Mouse (Mus musculus) cerebellum, adult 9-11 months (tissue): ENCODE measurements around the gene Gm826.

ENCODE experiments used
- DNase-seq: peaks from one replicate; pipeline ENCODE4 v3.0.0; 2022

Gm826 gene

DNA sequence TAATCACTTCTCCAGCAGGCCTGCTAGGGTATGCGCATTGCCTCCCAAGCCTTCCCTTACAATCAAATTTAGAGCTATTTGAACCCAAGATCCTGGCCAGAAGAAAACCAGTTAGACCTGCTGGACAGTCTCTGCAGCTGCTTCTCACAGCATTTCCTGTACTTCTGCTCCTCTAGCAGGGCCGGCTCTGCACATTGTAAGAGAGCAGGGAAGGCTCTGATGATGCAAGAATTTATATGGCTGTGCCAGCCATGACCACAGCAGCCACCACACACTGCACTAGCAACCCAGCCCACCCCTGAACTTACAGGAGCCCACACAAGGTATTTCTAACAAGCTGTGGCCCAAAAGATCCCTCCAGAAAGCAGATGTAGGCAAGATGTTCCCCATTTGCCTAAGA lies 19.6 kb upstream of the Gm826 start:
- DNase-seq = no peak

DNA sequence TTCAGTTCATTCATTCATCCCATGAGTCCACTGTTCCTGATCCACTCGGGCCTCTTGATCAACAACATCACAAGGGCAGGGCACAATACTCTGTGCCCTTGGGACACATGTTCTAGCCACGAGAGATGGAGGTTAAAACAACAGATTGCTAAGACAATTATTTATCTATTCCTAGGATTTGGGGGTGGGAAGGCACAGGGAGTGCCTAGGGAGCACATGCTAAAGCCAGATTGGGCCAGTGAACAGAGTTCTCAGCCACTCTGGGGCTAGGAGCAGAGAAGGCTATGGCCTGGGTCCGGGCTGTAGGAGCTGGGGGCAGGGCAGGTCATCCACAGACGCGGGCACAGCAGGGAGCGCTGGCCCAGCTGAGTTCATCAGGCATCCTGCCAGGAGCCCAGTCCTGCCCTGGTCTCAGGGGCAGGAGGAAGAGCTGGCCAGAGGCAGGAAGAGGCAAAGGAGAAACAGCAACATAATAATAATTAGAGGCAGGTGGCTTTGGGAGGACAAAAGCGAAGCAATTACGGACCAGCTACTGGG lies 17.1 kb upstream of the Gm826 start:
- no peak for DNase-seq

- no peak for DNase-seq
Observed at GRCm38 (mm10) chr2:160349578-160349977, 15.6 kb upstream of the Gm826 start.

DNA sequence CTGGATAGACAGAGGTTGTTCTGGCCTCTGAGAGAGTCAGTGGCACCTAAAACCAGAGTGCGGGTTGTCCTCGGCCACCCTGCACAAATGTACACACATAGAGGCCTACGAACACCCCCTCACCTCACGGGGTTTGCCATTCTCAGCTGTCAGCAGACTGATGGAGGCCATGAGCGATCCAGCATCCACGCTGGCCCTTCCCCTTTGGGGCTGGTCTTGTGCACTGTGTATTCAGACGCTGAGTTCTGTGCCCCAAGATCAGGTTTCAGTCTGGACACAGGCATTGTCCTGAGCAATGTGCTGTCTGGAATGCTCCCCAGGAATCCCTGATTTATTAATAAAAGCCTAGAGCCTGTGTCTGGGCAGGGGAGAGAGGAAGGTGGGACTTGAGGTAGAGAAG lies 14.8 kb upstream of the Gm826 start:
- no peak for DNase-seq

DNA sequence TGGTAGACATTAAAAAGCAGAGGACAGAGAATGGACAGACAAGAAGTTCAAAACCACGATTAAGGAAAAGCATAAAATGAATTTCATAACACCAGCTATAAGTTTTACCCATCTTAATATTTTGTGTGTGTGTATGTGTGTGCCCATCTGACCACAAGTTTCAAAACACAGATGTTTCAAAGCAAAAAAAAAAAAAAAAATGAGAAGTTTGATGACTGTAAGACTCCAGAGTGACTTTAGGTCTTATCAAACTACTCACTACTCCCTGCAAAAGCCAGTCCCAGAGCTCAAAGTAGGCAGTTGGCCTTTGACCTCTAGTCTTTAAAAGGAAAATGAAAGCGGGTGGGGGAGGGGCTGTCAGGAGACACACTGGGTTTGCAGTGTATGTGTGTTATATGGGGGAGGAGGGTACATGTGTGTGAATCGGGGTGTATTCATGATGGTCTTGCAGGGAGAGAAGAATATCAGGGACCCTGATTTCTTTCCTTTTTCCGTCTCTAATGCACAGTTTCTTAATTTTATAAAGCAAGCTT lies 14.2 kb upstream of the Gm826 start:
- no peak for DNase-seq

DNA sequence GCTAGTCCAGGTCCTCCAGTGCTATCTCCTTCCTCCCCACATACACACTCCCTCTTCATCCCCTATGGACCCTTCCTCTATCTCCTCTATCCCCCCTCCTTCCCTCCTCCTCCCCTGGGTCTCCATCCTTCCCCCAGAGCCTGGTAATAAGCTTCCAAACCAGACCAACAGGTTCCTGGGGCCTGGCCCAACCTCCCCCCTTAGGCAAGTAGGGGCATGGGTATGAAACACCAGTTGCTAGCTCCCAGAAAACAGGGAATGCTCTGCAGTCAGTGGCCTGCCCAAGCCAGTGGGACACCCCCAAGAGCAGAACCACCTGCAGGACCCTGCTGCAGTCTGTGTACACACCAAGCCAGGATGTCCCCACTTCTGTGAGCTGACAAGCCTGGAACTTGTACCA lies 11.7 kb upstream of the Gm826 start:
- DNase-seq = no peak

GRCm38 (mm10) chr2:160340121-160340520 lies 6.2 kb upstream of the Gm826 start:
- DNase-seq = no peak

DNA sequence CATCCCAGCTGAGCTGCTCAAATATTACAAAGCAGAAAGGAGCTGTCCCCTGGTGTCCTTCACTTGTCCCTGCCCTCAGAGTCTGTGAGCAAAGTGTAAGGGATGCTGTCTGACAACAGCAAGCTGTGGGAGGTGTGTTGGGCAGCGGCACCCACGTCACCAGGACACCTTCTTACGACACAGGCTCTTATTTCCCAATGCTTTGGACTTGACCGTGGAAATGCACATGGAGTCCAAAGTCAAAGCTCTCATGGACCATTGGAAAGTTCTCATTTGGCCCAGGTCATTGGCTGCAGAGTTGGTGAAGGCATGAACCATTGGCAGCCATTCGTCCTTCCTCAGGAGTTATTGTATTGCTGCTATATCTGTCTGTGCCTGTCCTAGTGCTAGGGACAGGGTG lies 5.6 kb upstream of the Gm826 start:
- no peak for DNase-seq

DNA sequence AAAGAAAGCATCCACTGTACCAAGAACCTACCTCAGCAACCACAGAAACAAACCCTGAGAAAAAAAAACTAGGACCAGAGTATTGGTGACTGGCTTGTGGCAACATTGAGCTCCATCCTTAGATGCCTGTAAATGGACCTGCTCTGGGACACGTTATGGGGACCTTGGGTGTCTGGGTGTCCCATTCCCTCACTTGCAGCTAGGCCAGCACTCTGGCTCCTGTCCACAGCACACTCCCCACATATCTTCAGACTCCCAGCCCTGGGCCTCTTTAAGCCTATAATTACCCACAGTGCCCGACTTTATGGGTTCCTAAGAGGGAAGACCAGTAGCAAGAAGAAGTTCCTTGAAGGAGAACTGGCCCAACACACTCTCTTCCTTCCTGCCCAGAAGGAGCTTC lies 2.1 kb upstream of the Gm826 start:
- no peak for DNase-seq

DNA sequence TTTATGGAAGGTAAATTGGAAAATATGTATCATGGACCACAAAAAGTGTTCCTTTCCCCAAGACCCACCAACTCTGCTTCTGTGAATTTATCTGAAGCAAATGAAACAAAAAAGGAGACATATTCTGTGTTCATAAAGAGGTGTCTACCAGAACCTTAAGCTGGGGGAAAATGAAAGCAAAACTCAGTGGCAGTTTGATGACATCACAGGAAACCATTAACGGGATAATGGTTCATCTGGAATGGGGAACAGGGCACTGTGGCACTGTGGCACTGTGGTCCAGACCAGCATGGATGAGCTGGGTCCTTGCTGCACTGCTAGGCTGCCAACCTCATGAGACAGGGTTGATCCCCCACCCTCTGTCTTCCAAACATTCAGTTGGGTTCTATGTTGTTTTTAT lies 1.1 kb upstream of the Gm826 start:
- no peak for DNase-seq

- DNase-seq = no peak
Observed at GRCm38 (mm10) chr2:160332516-160333325, 1.2 kb downstream of the Gm826 start.

DNA sequence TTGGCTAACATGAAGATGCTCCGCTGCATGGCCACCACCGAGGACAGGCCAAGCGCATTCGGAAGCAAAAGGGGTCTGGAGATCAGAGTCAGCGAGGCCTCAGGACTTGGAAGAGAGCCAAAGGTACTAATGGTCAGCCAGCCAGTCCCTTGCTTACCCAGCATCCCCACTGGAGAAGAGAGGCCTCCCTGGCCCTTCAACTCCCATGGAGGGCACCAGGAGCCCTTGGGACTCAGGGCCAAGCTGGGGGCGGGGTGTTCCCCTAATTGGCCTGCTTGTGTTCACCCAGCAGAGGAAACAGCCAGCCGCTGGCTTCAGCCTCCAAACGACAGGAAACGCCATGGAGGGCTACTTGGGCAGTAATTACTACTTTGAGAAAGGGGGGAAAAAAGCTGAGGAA lies 5.1 kb downstream of the Gm826 start:
- DNase-seq = no peak

DNA sequence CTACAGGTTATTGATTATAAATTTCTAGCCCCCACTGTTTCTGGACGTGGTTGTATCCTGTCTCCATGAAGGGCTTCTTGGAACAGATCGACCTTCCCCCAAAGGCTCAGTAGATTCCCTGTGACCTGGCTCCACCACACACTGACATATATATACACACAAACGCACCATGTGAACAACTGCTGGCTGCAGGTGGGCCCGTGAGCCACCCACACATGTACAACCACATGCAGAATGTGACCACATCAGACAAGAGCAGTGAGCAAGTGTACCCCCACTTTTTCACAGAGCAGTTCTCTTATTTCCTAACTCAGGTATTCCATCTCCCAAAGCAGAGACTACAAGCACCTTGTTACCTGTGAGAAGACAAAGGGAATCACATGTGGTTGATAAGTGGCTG lies 6.2 kb downstream of the Gm826 start:
- no peak for DNase-seq

GRCm38 (mm10) chr2:160327167-160327566 lies 6.8 kb downstream of the Gm826 start:
- DNase-seq = no peak

DNA sequence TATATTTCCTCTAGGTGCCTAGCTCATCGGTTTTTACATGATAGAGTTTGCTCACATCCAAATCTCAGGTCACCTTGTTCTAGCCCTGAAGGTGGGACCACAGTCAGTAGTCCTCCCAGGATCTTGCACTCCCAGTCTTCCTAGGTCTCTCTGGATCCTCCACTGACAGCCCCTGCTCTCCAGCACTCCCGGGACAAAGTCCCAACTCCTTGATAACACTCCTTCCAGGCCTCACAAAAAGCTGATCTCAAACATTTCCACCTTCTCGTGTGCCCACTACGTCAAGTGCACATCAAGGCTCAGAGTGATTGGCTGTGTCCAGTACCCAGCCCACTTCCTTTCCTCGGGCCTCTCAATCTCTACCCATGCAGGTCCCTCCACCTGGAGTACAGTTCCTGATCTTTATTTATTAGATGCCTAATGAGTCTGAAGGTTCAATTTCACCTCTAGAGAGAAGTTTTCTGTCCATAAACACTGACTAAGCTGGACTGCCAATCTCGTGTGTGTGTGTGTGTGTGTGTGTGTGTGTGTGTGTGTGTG lies 8.8 kb downstream of the Gm826 start:
- DNase-seq = no peak

GRCm38 (mm10) chr2:160321829-160322228 lies 12.1 kb downstream of the Gm826 start:
- DNase-seq = no peak

DNA sequence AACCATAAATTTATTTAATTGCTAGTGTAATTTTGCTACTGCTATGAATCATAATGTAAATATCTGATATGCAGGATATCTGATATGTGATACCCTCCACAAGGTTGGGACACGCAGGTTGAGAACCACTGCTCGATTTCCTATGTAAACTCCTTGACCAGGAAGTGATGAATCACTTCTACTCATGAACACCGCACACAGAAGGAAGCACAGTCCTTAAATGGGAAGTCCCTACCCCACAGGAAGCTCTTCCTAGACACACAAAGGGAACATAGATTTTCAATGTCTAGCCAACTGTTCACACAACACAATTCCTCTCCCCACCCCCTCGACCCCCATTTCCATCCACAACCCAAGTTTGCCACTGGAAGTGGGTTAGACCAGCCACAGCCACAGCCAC lies 15.7 kb downstream of the Gm826 start:
- no peak for DNase-seq

DNA sequence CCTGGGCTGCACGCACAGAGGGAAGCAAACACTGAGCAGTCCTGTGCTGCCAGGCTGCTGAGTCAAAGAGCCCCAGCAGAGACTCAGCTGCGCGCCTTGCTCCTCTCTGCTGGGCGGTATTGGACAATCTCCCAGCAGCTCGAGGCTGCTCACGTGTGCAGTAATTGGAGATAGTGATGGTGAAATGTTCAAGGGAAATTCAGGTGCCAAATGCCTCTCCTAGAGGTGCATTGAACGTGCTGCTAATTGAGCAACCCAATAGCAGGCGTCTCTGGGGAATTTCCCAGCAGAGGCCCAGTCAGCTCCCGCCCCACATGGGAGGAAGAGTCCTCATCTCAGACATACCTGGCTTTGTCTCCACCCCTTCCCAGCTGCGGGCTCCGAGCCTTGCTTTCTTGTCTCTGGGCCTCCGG lies 20.4 kb downstream of the Gm826 start:
- DNase-seq = no peak

DNA sequence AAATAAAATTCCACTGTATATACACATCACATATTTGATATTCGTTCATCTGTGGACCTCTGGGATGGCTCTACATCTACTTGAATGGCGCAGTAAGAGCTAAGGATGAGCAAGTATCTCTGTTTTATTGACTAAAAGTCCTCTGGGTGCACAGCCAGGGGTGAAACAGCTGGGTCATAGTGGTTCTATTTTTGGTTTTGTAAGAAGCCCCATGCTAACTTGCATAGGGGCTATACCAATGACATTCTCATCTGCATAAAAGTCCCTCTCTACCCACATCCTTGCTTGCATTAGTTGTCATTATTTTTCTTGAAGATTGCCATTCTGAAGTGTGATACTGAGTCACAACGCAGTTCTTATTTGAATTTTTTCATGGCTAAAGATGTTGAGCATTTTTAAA lies 28.9 kb downstream of the Gm826 start:
- DNase-seq = no peak

DNA sequence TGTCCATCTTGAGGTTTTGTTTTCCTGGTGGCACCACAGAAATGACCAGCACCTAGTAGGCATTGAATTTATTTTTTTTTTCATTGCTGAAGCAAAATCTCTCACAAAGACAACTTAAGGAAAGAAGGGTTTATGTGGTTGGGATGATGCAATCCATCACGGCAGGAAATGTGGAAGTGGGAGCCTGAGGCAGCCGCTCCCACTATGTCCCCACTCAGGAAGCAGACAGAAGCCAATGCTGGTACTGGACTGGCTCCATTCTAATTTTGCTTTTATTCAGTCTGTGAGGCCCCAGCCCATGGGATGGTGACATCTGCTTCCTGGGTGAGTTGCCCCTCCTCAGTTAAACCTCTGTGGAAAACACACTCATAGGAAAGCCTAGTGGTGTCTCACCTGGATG lies 30.0 kb downstream of the Gm826 start:
- no peak for DNase-seq

DNA sequence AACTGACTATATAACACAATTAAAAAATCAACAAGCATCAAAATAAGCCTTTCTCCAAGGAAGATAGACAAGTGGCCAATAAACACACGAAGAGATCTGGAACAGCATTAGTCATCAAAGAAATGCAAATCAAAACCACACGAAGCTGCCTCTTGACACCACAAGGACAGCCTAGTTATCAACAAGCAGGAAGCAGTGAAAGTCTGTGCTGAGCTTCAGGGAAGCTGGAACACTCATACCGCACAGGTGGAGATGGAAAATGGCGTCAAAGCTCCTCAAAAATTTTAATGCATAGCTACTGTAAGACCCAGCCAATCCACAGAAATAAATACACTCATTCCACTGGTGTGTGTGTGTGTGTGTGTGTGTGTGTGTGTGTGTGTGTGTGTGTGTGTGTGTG lies 31.9 kb downstream of the Gm826 start:
- no peak for DNase-seq

GRCm38 (mm10) chr2:160298586-160298985 lies 35.4 kb downstream of the Gm826 start:
- DNase-seq = no peak

DNA sequence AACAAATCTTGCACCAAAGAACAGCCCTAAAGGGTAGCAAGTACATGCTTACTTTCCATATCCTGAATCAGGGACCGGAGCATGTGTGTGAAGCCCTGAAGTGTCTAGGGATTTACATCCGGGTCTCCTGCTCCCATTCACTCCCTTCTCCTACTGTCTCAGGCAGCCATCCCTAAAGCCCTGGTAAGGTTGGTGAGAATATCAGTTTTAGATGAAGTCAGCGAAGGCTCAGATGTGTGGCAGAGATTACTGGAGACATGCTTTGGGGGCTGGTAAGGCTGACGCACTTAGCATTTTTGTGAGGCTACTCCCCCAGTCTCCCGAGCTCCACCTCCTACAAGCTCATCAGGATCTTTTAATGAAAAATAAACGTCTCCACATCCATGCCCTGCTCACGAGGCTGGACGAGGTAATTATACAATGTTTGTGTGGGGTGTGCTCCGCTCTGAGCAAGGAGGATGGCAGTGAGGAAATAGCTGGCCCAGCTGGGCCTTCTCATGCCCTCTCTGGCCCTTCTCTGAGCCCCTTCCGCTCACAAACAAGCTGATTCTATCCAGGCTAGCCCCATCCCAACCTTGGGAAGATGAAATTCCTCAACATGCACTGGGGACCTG lies 45.3 kb downstream of the Gm826 start:
- no peak for DNase-seq
